In genomic region chr2:180701767-180702621, GRCm38 (mm10) we compare ENCODE assay signal across 8 mouse cellular contexts. TPM values are rescaled to one million over a fixed set of nuclear protein-coding genes. Genes with fewer than 3 reads are reported as not detected.
A peak's percentile ranks its signal among the peaks of the same experiment; 100 is the strongest.
DNase-seq lines count a peak whose midpoint lies in the region; ATAC-seq lines count a peak whose summit lies in the region.

No protein-coding gene starts in this region.

- peak overlapping the region; percentile 96 to 97 for H3K27ac ChIP-seq in heart, embryonic 14.5 days (replicated peaks in 1 of 2; ENCODE audit: control insufficient read depth in 1 of 2, insufficient read depth in 1 of 2, low read depth in 2 of 2, low read length in 2 of 2)
- peak overlapping the region; percentile 95 for H3K27ac ChIP-seq in liver, embryonic 12.5 days

- peak overlapping the region; percentile 69 to 92 for H3K4me3 ChIP-seq in heart, embryonic 14.5 days (ENCODE audit: control insufficient read depth in 1 of 2, insufficient read depth in 1 of 2, low read depth in 1 of 2, low read length in 2 of 2)
- H3K4me3 ChIP-seq in liver, embryonic 12.5 days = peak overlapping the region; percentile 72

- H3K4me2 ChIP-seq in heart, embryonic 14.5 days (ENCODE audit: low read length) = peak overlapping the region; percentile 84
- peak overlapping the region; percentile 94 for H3K4me2 ChIP-seq in liver, embryonic 12.5 days

- H3K36me3 ChIP-seq in heart, embryonic 14.5 days (ENCODE audit: control insufficient read depth, insufficient read depth, low read length) = peaks cover 5% of the 10 kb centered on the region; the same call in 1 of the 2 replicates
- peaks cover 24% of the 10 kb centered on the region for H3K36me3 ChIP-seq in liver, embryonic 12.5 days
- no peaks in the 10 kb centered on the region for H3K36me3 ChIP-seq in splenic B cell, adult 2 months (ENCODE audit: control insufficient read depth, insufficient read depth, low read length, poor library complexity, severe bottlenecking)

- H3K9ac ChIP-seq in heart, embryonic 14.5 days (ENCODE audit: low read length) = peak overlapping the region; percentile 95
- H3K9ac ChIP-seq in liver, embryonic 12.5 days = peak overlapping the region; percentile 91

- no peaks in the 10 kb centered on the region for H3K9me3 ChIP-seq in heart, embryonic 14.5 days (ENCODE audit: control insufficient read depth, low read length)
- no peaks in the 10 kb centered on the region for H3K9me3 ChIP-seq in liver, embryonic 12.5 days (replicated peaks)

- WGBS in heart, embryonic 14.5 days = under 1% methylated on average over 66 of the region's 66 CpGs
- under 1% methylated on average over 66 of the region's 66 CpGs for WGBS in liver, embryonic 12.5 days (ENCODE audit: insufficient replicate concordance)

- DNase-seq in CD4-positive, CD25-positive, alpha-beta regulatory T cell, adult 2 months (ENCODE audit: low read depth, low spot score) = peak; percentile 94
- DNase-seq in c-Kit-negative CD71-positive TER-119-positive erythroid progenitor cells, embryonic 14.5 days (ENCODE audit: low read depth, low spot score) = peak; percentile 77
- peak; percentile 67 for DNase-seq in fibroblast of lung, adult 2 months (ENCODE audit: low read depth)
- peak; percentile 96 for DNase-seq in kidney, postnatal 10 days
- DNase-seq in naive thymus-derived CD4-positive, alpha-beta T cell, adult 2 months (ENCODE audit: low read depth) = peak; percentile 93
- DNase-seq in splenic B cell, adult 2 months (ENCODE audit: low read depth, low spot score) = peak; percentile 92

- peaks cover 8 to 44% of the 10 kb centered on the region in 2 experiments for H3K4me1 ChIP-seq in heart, embryonic 14.5 days (ENCODE audit: control insufficient read depth in 2 of 2, insufficient read depth in 2 of 2, low read length in 2 of 2)
- peaks cover 88% of the 10 kb centered on the region for H3K4me1 ChIP-seq in liver, embryonic 12.5 days

- H3K27me3 ChIP-seq in heart, embryonic 14.5 days (ENCODE audit: control insufficient read depth, insufficient read depth, low read length) = no peaks in the 10 kb centered on the region
- no peaks in the 10 kb centered on the region for H3K27me3 ChIP-seq in liver, embryonic 12.5 days (replicated peaks)
- no peaks in the 10 kb centered on the region for H3K27me3 ChIP-seq in splenic B cell, adult 2 months (ENCODE audit: control insufficient read depth, insufficient read depth, low read length, poor library complexity, severe bottlenecking)

- peak; percentile 92 for ATAC-seq in heart, embryonic 14.5 days (ENCODE audit: insufficient number of reproducible peaks, insufficient read depth, low FRiP score, low read depth)
- peak; percentile 92 for ATAC-seq in liver, embryonic 12.5 days

RNA-seq across cellular contexts. Expression of gene Dido1, which starts 7.8 kb away (rescaled TPM):
- polyA plus RNA-seq in heart, embryonic 14.5 days (2014; fragmentation: Nextera tagmentation; extraction: Ambion mirVana) = 16.4 and 18.9 TPM in 2 replicates
- 20.6 and 21.5 TPM in 2 replicates for polyA plus RNA-seq in liver, embryonic 12.5 days (2016; fragmentation: Nextera tagmentation; extraction: Ambion mirVana)

RNA-seq across cellular contexts. Expression of gene Gid8, which starts 7.9 kb away (rescaled TPM):
- polyA plus RNA-seq in heart, embryonic 14.5 days (2014; fragmentation: Nextera tagmentation; extraction: Ambion mirVana) = 49.0 and 50.5 TPM in 2 replicates
- polyA plus RNA-seq in liver, embryonic 12.5 days (2016; fragmentation: Nextera tagmentation; extraction: Ambion mirVana) = 102 and 111 TPM in 2 replicates

RNA-seq across cellular contexts. Expression of gene Slc17a9, which starts 23.1 kb away (rescaled TPM):
- polyA plus RNA-seq in heart, embryonic 14.5 days (2014; fragmentation: Nextera tagmentation; extraction: Ambion mirVana) = 0.43 and 0.55 TPM in 2 replicates
- 4.3 and 4.9 TPM in 2 replicates for polyA plus RNA-seq in liver, embryonic 12.5 days (2016; fragmentation: Nextera tagmentation; extraction: Ambion mirVana)

RNA-seq across cellular contexts. Expression of gene Tcfl5, which starts 59.5 kb away (rescaled TPM):
- polyA plus RNA-seq in heart, embryonic 14.5 days (2014; fragmentation: Nextera tagmentation; extraction: Ambion mirVana) = not detected in 2 replicates
- polyA plus RNA-seq in liver, embryonic 12.5 days (2016; fragmentation: Nextera tagmentation; extraction: Ambion mirVana) = 0.08 and 0.26 TPM in 2 replicates

Comparison
In these comparisons a context has a peak if more than half of its experiments do, and no peak if none do; other contexts are left out.
1. Peak in every context shown above with its lines: DNase-seq, ATAC-seq, H3K4me3 ChIP-seq and H3K27ac ChIP-seq.